Mouse (Mus musculus) stomach, embryonic 16.5 days (tissue): ENCODE data around the gene Anxa1. TPM values are rescaled to one million over a fixed set of nuclear protein-coding genes. Genes with fewer than 3 reads are reported as not detected.

Source experiments
- ATAC-seq: fragments of 200-750 bp; cut with Nextera tagmentation; 2 replicates; pipeline ENCODE4 v1.8.0; 2017; ENCODE audit warnings: moderate number of reproducible peaks, moderate TSS enrichment; ENCODE audit not compliant: insufficient read depth, low FRiP score
- H3K27ac ChIP-seq: fragments of 300-500 bp; sonication (generic); 2 replicates; pipeline ENCODE4 v1.5.1; 2014; ENCODE audit warnings: low read length
- H3K27me3 ChIP-seq: fragments of 300-500 bp; sonication (generic); 2 replicates; pipeline ENCODE4 v1.6.1; 2014; ENCODE audit warnings: low read length, control low read depth, mixed read lengths; ENCODE audit not compliant: control insufficient read depth, insufficient read depth
- H3K36me3 ChIP-seq: fragments of 300-500 bp; sonication (generic); 2 replicates; pipeline ENCODE4 v1.6.1; 2014; ENCODE audit warnings: low read length; ENCODE audit not compliant: control insufficient read depth, insufficient read depth
- H3K4me1 ChIP-seq: fragments of 300-500 bp; sonication (generic); 2 replicates; pipeline ENCODE4 v1.6.1; 2014; ENCODE audit warnings: low read length, control low read depth, mixed read lengths; ENCODE audit not compliant: control insufficient read depth, insufficient read depth
- H3K4me2 ChIP-seq: fragments of 300-500 bp; sonication (generic); 2 replicates; pipeline ENCODE4 v1.6.1; 2014; ENCODE audit warnings: low read depth, low read length, mixed read lengths
- H3K4me3 ChIP-seq: fragments of 300-500 bp; sonication (generic); replicated peaks from 2 replicates; pipeline ENCODE4 v1.5.1; 2014; ENCODE audit warnings: mild to moderate bottlenecking, low read length
- H3K9ac ChIP-seq: fragments of 300-500 bp; sonication (generic); 2 replicates; pipeline ENCODE4 v1.6.1; 2014; ENCODE audit warnings: low read length
- H3K9me3 ChIP-seq: fragments of 300-500 bp; sonication (generic); replicated peaks from 2 replicates; pipeline ENCODE4 v1.6.1; 2016; ENCODE audit warnings: low read length, control low read depth; ENCODE audit not compliant: control insufficient read depth
- WGBS: fragments of 180-500 bp; shearing (Covaris S2); extraction: QIAGEN DNeasy Blood & Tissue Kit; methylation state at CpG from one replicate; pipeline ENCODE4 v1.1.7; 2014; 5-methylcytosine and 5-hydroxymethylcytosine counted together
- polyA plus RNA-seq: library from polyadenylated mRNA; unstranded; fragments of >200 nt; fragmentation: Nextera tagmentation; extraction: Ambion mirVana; gene quantifications from 2 replicates; pipeline ENCODE4 v1.2.1, GENCODE M21; 2015

The Anxa1 gene
- polyA plus RNA-seq = 1,277 and 1,737 TPM in 2 replicates

DNA sequence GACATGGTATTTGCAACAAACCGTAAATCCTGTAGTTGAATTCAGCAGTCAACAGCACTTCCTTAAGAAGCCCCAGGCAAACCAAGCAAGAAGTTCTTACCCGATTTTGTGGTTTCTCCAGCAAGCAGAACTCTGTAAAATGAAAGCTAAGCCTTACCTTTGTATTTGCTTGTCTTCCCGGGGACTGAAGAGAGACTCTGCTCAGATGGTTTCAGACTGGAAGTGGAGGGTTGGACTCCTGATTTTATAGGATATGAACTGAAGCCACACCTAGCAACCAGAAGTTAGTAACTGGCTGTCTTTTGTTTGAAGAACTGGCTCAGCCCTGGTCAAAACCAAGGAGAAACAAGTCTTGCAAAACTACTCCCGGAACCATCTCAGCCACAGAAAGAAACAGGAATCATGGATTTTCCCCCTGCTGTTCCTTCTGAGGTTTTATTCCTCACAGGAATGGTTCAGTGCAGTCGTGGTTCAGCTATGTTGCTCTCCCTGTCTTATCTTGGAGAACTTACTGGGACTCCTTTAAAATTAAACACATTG is at the start of gene Anxa1:
TSS of gene Anxa1 (minus strand) at position 490 of the 540 bp plus-strand sequence.
- Histone ChIP-seq H3K4me2 (peak within 1 kb of the TSS; percentile 44), H3K27ac (peak within 1 kb of the TSS; percentile 89), H3K9me3 (no peaks in the 10 kb centered on the region), H3K36me3 (no peaks in the 10 kb centered on the region), H3K4me1 (peaks cover 5% of the 10 kb centered on the region; the same call in 1 of the 2 replicates), H3K27me3 (no peaks in the 10 kb centered on the region), H3K4me3 (peak within 1 kb of the TSS; percentile 51), H3K9ac (peak within 1 kb of the TSS; percentile 68)
- peak; percentile 74; the same call in 1 of the 2 replicates for ATAC-seq
- WGBS = 40% methylated on average over 5 of the region's 5 CpGs

DNA sequence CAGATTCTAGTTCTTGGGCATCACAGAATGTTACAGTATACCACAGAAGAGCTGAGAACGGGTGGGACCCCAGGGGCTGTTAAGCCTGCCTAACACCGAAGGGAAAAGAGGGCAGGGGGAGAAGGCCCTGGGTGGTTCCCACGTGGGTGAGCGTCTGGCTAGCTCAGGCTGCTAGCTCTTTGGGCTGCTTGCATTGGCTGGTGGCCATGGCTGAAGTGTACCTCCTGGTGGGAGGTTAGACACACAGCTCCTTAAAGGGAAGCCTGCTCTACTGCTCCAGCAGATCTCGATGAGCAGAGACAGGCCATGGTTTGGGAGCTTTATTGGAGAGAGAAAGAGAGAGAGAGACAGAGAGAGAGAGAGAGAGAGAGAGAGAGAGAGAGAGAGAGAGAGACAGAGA is 46.3 kb upstream of the Anxa1 start:
- H3K4me3 ChIP-seq = no peak overlapping the region
- 49% methylated on average over 5 of the region's 5 CpGs for WGBS

DNA sequence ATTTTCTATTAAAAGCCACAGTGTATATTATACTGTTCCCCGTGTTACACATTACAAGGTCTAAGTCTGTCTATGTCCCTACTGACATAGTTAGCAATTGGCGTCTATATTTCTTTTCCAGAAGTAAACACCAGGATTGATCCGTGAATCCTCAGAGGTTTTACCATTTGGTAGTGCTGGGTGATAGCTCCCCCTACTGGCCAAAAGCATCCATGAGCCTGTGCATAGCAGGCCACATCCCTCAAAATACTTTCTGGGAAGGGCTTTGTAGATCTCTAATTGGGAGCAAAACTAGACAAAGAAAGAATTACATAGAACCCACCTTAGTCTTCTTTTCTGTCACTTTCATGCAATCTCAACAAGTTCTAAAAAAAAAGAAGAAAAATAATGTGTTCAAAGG is 43.8 kb upstream of the Anxa1 start:
- no peaks in the 10 kb centered on the region for H3K27me3 ChIP-seq
- no peak overlapping the region for H3K4me2 ChIP-seq
- WGBS = 9% methylated on average over 3 of the region's 3 CpGs
- no peaks in the 10 kb centered on the region for H3K4me1 ChIP-seq
- no peaks in the 10 kb centered on the region for H3K36me3 ChIP-seq
- no peak overlapping the region for H3K27ac ChIP-seq
- H3K9ac ChIP-seq = no peak overlapping the region
- no peaks in the 10 kb centered on the region for H3K9me3 ChIP-seq
- no peak overlapping the region for H3K4me3 ChIP-seq
- 0 out of 2 replicates have a peak, but pooled peaks have one; percentile 56 for ATAC-seq

More for the DNA sequence above, 46.3 kb upstream of the Anxa1 start:
- Histone ChIP-seq H3K9ac (no peak overlapping the region), H3K27me3 (no peaks in the 10 kb centered on the region), H3K36me3 (no peaks in the 10 kb centered on the region), H3K4me1 (no peaks in the 10 kb centered on the region), H3K4me2 (no peak overlapping the region), H3K9me3 (no peaks in the 10 kb centered on the region), H3K27ac (no peak overlapping the region)
- no peak for ATAC-seq

DNA sequence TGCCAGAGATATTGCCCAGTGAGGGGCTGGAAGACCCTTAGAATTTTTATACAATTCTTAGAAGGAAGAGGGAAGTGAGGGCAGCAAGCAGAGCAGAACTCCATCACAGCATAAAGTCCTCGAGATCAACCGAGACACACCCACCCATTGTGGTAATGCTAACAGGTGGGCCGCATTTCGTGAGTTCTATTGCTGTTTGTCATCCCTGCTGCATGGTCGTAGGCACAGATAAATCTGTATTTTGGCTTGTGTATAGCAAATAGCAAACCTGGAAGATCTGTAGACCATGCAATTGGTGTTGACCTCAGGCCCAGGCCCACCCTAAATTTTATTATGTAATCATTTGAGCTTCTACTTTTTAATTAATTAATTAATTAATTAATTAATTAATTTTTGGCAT is 43.2 kb upstream of the Anxa1 start:
- WGBS = 70% methylated on average over 5 of the region's 5 CpGs
- Histone ChIP-seq H3K27ac (no peak overlapping the region), H3K4me1 (no peaks in the 10 kb centered on the region), H3K9me3 (no peaks in the 10 kb centered on the region), H3K27me3 (no peaks in the 10 kb centered on the region), H3K36me3 (no peaks in the 10 kb centered on the region), H3K4me2 (no peak overlapping the region), H3K9ac (no peak overlapping the region), H3K4me3 (no peak overlapping the region)
- no peak for ATAC-seq

DNA sequence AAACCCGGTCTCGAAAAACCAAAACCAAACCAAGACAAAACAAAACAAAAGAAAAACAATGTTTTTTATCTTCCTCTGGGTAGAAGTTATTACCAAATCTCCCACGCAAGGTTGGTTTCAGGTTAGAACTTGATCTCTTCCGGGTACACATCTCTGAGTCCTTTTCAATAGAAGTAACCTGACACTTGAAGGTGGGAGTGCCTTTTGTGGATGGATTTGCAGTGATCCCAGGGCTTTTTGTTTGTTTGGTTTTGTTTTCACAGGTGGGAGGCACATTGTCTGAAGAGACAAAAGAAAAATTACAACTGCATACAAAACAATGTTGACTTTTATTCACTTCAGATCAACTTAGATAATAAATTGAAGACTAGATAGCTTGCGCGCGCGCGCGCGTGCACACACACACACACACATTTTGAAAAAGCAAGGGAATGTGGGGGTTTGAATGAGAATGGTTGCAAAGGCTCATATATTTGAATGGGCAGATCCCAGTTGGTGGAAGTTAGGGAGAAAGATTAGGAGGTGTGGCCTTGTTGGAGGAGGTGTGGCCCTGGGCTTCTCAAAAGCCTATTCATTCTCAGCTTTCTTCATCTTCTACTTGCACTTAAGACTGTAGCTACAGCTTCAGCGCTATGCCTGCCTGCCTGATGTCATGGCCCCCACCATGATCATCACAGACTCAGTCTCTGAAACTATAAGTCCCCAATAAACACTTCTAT is 35.9 kb upstream of the Anxa1 start:
- Histone ChIP-seq H3K27ac (peak overlapping the region; percentile 7; the same call in 1 of the 2 replicates), H3K9ac (no peak overlapping the region), H3K4me3 (no peak overlapping the region), H3K36me3 (no peaks in the 10 kb centered on the region), H3K27me3 (no peaks in the 10 kb centered on the region), H3K9me3 (no peaks in the 10 kb centered on the region), H3K4me1 (no peaks in the 10 kb centered on the region), H3K4me2 (no peak overlapping the region)
- 58% methylated on average over 12 of the region's 12 CpGs for WGBS
- peak; percentile 68; the same call in 1 of the 2 replicates for ATAC-seq

DNA sequence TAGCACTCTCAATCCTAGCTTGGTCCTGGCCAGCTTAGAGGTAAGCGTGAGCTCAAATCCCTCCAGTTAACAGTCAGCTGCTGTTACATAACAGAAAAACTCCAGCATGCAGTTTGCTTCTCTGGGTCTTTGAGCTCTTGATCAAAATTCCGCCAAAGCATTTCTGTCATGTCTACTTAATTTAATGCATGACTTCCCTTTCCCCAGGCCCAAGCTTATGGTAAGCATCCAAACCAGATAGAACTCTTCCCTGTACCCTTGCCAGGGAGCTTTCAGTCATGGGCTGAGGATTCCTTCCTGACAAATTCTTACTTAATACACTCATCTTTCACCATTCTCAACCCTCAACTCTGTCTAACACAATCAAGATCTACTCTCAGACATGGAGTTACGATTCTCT is 20.5 kb upstream of the Anxa1 start:
- Histone ChIP-seq H3K36me3 (no peaks in the 10 kb centered on the region), H3K4me3 (no peak overlapping the region), H3K9ac (no peak overlapping the region), H3K27ac (no peak overlapping the region), H3K4me1 (no peaks in the 10 kb centered on the region), H3K27me3 (no peaks in the 10 kb centered on the region), H3K4me2 (no peak overlapping the region), H3K9me3 (no peaks in the 10 kb centered on the region)
- no peak for ATAC-seq
- WGBS = 79% methylated on average over 3 of the region's 3 CpGs

DNA sequence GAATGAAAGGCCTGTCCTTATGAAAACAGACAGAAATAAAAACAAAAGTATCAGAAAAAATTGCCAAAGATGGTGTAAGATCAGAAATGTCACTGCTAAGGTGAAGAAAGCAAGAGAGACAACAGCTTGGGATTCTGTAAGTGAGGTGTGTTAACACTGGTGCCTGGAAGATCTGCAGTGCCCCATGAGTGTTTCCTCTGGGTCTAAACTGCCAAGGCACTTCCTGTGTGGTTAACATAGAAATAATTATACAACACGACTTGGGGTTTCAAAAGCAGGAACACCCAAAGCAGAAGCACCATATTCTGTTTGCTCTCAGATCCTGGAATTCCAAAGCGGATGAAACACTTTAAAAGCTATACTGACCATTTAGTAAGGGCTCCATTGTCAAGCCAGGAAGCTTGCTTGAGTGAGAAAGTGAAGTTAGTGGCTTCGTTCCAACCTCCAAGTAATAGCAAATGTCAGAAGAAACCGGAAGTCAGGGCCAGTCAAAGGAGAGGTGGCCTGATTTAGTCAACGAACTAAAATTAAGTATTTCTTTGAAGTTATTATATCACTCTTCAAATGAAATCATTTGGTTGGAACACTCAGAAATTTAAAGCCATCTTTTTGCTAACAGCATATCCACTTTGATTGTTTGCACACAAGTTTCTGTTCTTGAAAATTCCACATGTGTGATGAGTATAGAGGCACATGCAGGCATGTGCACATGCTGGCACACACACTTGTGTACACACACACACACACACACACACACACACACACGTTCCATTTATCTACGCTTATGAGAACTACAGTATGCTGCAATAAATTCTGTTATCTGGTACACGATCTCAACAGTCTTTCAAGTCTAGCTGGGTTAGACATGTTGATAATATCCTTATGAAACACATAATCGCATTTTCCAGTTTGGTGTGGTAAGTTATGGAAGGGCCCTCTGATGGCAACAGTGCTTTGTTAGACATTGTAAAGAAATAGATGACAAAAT is 19.1 kb upstream of the Anxa1 start:
- Histone ChIP-seq H3K9me3 (no peaks in the 10 kb centered on the region), H3K4me2 (no peak overlapping the region), H3K36me3 (no peaks in the 10 kb centered on the region), H3K27ac (no peak overlapping the region), H3K9ac (no peak overlapping the region), H3K4me3 (no peak overlapping the region), H3K4me1 (no peaks in the 10 kb centered on the region), H3K27me3 (no peaks in the 10 kb centered on the region)
- 59% methylated on average over 9 of the region's 9 CpGs for WGBS
- ATAC-seq = no peak

DNA sequence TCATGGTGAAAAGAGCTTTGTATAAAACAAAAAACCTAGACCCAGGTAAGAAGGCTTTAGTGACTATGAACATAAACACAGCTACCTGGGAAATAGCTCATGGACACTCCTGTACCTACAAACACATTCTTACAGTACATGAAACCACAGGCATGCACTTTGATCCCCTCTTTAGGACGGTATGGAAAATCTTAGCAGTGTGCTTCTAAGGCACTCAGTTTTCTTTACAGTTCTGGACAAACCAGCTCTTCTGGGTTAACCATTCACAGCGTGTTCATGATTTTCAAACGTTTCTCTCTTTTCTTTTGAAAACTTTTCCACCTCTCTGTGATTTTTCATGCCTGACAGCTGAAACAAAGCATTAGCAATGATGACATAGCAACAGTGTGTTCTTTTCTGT is 15.7 kb upstream of the Anxa1 start:
- Histone ChIP-seq H3K27ac (peak overlapping the region; percentile 91), H3K4me3 (no peak overlapping the region), H3K9ac (no peak overlapping the region), H3K9me3 (no peaks in the 10 kb centered on the region), H3K36me3 (no peaks in the 10 kb centered on the region), H3K27me3 (no peaks in the 10 kb centered on the region), H3K4me2 (no peak overlapping the region), H3K4me1 (peaks cover 2% of the 10 kb centered on the region; the same call in 1 of the 2 replicates)
- peak; percentile 94 for ATAC-seq
- 44% methylated on average over 3 of the region's 3 CpGs for WGBS
